Mouse (Mus musculus) mouse trophoblast stem cell (cell line): ENCODE measurements at regions not wholly inside any gene's neighbourhood (a gene's known extent, or its start where the extent isn't known, plus 50 kb on each side); places are given as distances from the start of the nearest gene placed in this dataset.
"Not testable (repeated sequence)": the region's sequence is repeated elsewhere in the genome, so short reads cannot be mapped to it uniquely, and the experiment has no call there.

Experiments
- in situ Hi-C, 2 experiments: fragments of 300-500 bp; cut with MseI, MboI; formaldehyde crosslinking; loops; 2 replicates in 1 of 2; 3 replicates in 1 of 2; pipeline ENCODE4 v1.15.1; 2025

GRCm38 (mm10) chr10:9462361-9462760 is 212.6 kb downstream of the Samd5 start:
- in situ Hi-C loops, result no loop called here

- in situ Hi-C loops, result no loop called here
Measured at GRCm38 (mm10) chr10:9459145-9459544, 215.9 kb downstream of the Samd5 start.

- in situ Hi-C loops, result no loop called here
Measured at GRCm38 (mm10) chr10:9458466-9458865, 216.5 kb downstream of the Samd5 start.

- in situ Hi-C loops, result no loop called here
Measured at GRCm38 (mm10) chr10:9457222-9457621, 217.8 kb downstream of the Samd5 start.

DNA sequence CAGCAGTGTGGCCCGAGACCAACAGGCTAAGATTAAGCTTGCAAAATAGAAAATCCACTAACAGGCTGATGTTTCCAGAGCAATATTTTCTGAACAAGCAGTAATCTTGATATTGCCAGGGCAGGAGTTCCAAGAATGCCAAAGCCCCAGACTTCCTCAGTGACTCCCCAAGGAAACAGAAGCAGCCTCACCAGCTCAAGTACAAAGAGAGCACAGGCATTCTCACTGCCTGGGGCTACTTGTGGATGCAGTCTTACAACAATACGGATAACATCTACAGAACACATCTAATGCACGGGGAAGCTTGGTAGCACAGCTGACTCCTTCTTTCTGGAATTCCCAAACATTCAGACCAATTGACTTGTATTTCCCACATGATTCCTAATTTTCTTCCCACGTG is 235.9 kb downstream of the Samd5 start:
- in situ Hi-C loops, result no loop called here

DNA sequence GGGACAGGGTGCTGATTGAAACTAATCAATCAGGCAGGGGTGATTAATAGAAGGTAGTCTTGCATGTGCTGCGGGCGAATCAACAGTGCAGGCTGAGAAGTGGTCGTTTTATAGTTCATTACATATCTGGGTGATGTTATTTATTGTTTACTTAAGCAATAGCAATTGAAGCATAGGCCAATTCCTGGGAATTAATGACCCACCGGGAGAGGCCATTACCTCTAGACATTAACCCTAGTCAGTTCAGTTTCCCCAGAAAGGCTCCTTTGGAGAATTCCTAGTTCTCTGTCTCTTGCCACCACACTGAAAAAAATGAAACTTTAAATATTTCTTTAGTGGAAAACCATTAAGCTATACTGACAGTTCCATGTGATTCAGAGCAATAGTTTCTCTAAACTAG is 236.6 kb downstream of the Samd5 start:
- in situ Hi-C loops, result no loop called here

- in situ Hi-C loops, result no loop called here
Measured at GRCm38 (mm10) chr10:9429085-9429484, 245.9 kb downstream of the Samd5 start.

GRCm38 (mm10) chr10:9420741-9421140 is 254.3 kb downstream of the Samd5 start:
- in situ Hi-C loops, result no loop called here

- in situ Hi-C loops, result no loop called here
Measured at GRCm38 (mm10) chr10:9416685-9417084, 258.3 kb downstream of the Samd5 start.

- in situ Hi-C loops, result no loop called here
Measured at GRCm38 (mm10) chr10:9406101-9406500, 268.9 kb downstream of the Samd5 start.

GRCm38 (mm10) chr10:9405417-9405816 is 269.6 kb downstream of the Samd5 start:
- in situ Hi-C loops, result no loop called here

- in situ Hi-C loops, result no loop called here
Measured at GRCm38 (mm10) chr10:9404963-9405362, 270.0 kb downstream of the Samd5 start.

- in situ Hi-C loops, result no loop called here
Measured at GRCm38 (mm10) chr10:9400911-9401617, 273.9 kb downstream of the Samd5 start.

- in situ Hi-C loops, result no loop called here
Measured at GRCm38 (mm10) chr10:9377440-9378101, 297.4 kb downstream of the Samd5 start.

DNA sequence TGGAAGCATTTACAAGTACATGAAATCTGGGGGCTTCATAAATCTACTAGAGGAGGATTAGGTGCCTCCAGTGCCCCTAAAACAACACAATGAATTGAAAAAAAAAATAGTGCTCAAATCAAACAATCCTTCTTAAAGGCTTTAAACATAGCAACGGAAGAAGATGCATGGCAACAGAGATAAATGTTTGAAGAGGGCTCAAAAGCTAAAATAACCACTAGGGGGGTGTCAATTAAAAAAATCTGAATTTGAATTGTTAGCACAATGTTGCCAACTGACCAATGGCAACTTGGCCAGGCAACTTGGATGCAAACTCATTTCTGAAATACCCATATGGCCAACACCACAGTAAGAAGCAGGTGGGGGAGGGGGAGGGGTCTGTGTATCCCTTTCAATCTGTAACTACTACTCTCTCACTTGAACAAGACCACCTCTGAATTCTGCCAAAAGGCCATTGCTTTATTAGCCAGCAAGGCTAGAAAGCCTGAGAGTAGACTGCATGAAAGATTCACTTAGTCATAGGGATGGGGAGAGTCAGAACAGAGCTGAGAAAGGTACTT is 312.6 kb downstream of the Samd5 start:
- in situ Hi-C loops, result no loop called here

DNA sequence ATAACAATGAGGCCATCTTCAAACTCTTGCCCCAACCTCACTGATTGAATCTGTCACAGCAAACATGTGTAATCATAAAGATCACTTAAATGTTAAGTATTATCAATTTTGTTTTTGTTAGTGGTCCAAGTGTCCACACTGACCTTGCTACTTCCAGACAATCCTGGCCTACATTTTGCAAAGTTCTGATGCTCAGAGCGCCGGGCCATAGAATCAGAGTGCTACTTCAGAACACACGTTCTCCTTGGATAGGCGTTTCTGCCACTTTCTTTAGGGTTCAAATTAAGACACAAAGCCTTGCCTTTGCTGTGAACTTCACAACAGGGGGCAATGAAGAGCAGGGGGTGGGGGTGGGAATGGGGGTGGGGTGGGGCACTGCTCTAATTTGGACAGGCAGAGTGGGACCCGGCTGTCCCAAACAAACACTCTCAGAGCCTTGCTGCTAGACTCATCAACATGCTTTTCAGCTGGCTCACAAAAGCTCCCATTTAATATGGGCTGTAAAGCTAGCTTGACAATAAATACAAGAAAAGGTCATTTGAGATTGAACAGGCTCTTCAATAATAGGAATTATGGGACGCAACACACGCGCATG is 336.7 kb downstream of the Samd5 start:
- in situ Hi-C loops, result no loop called here

DNA sequence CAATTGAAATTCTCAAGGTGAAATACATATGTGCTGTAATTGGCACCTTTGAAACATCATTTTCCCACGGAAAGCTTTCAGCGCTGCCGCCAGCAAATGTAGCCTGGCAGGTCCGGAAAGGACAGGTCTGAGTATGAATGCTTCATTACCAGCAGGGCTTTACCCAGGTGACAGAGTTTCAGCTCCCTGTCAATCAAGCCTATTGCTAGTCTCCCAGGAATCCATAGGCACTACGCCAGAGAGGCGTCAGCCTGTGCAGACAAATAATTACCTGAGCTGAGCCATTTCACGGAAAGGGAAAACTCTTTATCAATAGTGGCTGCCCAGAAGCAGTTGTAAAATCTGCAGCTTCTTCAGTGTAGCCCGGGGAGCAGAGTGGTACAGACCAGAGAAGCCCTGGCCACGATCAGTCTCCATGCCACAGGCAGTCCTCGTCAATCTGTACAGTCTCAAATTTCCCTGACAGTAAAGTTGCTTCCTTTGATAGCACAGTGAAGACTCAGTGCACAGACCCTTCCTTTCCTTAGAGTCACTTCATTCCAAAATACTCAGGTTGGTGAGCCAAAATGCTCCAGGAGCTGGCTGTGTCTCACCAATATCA is 340.7 kb downstream of the Samd5 start:
- in situ Hi-C loops, result no loop called here

GRCm38 (mm10) chr10:9331694-9332093 is 343.3 kb downstream of the Samd5 start:
- in situ Hi-C loops, result no loop called here

DNA sequence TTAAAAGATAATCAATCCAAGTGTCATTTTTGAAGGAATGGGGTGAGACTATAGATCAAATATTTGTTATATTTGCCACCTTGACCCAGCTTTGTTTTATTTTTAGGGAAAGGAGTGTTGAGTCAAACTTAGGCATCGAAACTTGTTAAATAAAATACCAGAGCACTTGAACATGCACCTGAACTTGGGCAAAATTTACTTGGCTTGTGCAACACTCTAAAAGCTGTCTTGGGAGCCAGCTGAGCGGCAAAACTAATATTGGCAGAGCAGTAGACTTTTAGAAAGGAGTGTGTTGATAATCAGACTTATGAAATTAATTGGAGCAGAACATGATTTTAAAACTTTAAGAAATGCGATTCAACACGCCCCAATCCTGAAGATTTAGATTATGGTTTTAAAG is 346.7 kb downstream of the Samd5 start:
- in situ Hi-C loops, result no loop called here

DNA sequence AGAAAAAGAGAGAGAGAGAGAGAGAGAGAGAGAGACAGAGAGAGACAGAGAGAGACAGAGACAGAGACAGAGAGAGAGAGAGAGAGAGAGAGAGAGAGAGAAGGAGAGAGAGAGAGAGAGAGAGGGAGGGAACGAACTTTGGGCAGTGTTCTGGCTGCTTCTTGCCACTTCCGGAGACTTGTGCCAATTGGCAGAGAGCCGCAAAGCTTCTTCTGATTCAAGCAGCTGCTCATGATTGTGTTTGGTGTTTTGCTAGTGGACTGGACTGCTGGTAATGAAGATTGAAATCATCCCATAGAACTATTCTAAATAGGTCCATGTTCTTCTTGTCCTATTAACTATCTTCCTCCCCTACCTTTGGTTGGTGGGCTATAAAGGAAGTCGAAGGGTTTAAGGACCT is 347.1 kb downstream of the Samd5 start:
- in situ Hi-C loops, result not testable (repeated sequence)

DNA sequence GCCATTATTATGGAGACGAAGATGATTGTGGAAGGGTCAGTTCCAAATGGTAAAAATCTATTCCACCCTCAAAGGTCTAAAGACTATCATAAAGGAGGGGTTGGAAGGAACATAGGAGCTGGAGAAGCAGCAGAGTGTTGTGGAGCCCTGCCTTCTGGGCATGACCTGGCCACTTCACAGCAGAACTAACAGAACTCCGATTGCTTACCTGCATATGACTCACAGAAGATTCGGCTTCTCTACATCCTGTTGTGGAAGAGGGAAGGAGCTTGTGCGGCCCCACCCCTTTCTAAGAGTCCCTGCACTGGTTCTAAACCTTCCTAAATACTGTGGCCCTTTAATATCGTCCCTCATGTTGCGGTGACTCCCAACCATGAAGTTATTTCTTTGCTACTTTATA is 362.7 kb downstream of the Samd5 start:
- in situ Hi-C loops, result no loop called here

DNA sequence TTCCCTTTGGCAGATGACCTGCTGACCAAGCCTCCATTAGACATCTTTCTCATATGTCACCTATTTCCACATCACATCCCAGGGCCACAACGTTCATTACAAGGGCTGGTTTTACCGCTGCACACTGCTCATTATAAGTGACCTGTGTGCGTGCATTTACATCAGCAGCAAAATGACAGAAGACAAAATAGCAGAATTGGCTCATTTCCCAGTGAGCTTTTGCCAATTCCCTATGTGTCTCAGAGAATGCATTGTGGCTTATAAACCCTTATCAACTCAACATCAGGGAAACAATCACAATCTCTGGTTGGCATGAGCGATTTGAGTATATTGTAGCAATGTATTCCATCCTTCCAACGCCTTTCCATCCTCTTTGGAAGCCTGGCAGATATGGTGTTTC is 364.7 kb downstream of the Samd5 start:
- in situ Hi-C loops, result no loop called here
